Mouse (Mus musculus): ENCODE data around the gene Chchd6. TPM values are rescaled to one million over a fixed set of nuclear protein-coding genes. Genes with fewer than 3 reads are reported as not detected.

The Chchd6 gene
- polyA plus RNA-seq, 1 experiment from 2014 or later, result 201 TPM

- no peak overlapping the region for H3K4me3 ChIP-seq (ENCODE audit: low read length)
- 59% methylated on average over 9 of the region's 9 CpGs for WGBS
Observed at GRCm38 (mm10) chr6:89467290-89467689, 128.2 kb downstream of the Chchd6 start.

GRCm38 (mm10) chr6:89466875-89467274, 128.6 kb downstream of the Chchd6 start:
- Histone ChIP-seq H3K4me2 (ENCODE audit: low read length) (no peak overlapping the region), H3K36me3 (ENCODE audit: control insufficient read depth, insufficient read depth, low read length) (no peaks in the 10 kb centered on the region), H3K4me3 (ENCODE audit: low read length) (no peak overlapping the region), H3K9ac (ENCODE audit: low read depth, low read length) (no peak overlapping the region), H3K27ac (ENCODE audit: low read depth, low read length) (no peak overlapping the region), H3K9me3 (ENCODE audit: control insufficient read depth, low read length) (no peaks in the 10 kb centered on the region), H3K27me3 (replicated peaks; ENCODE audit: control insufficient read depth, insufficient read depth, low read length) (no peaks in the 10 kb centered on the region), H3K4me1 (ENCODE audit: control insufficient read depth, insufficient read depth, low read depth, low read length) (peaks cover 7% of the 10 kb centered on the region; the same call in 1 of the 2 replicates)
- no peak for ATAC-seq
- WGBS, result 60% methylated on average over 3 of the region's 3 CpGs

More at GRCm38 (mm10) chr6:89467290-89467689, 128.2 kb downstream of the Chchd6 start:
- Histone ChIP-seq H3K4me2 (ENCODE audit: low read length) (no peak overlapping the region), H3K4me1 (ENCODE audit: control insufficient read depth, insufficient read depth, low read depth, low read length) (peaks cover 7% of the 10 kb centered on the region; the same call in 1 of the 2 replicates), H3K27ac (ENCODE audit: low read depth, low read length) (no peak overlapping the region), H3K36me3 (ENCODE audit: control insufficient read depth, insufficient read depth, low read length) (no peaks in the 10 kb centered on the region), H3K27me3 (replicated peaks; ENCODE audit: control insufficient read depth, insufficient read depth, low read length) (no peaks in the 10 kb centered on the region), H3K9me3 (ENCODE audit: control insufficient read depth, low read length) (no peaks in the 10 kb centered on the region), H3K9ac (ENCODE audit: low read depth, low read length) (no peak overlapping the region)
- ATAC-seq, result peak; percentile 37; the same call in 1 of the 2 replicates

DNA sequence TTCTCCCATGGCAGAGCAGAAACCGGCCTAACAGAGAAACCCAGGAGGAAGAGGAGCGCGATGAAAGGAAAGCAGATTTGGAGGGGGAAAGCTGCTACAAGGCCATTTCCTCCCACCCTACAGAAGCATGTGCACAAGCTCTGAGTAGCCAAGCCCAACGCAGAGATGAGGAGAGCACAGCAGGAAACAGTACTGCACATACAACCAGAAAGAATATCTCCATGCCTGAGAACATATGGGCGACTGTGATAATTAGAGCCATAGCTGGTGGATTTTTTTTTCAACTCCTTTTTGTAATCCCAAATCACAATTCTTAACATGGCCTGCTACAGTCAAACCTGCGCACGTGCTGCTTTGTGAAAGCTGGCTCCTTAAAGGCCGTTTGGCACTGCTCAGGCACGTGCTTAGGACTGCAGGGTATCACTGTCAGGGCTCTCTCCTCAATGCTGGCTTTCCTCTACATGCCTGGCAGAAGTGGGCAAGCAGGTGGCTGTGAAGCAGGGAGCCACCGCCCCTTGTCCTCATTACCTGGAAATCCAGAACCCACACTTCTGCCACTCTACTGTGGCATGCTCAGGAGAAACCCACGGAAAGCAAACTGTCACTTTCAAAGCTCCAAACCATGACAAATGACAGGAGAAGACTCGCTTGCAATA, 129.3 kb downstream of the Chchd6 start:
- peak; percentile 59; the same call in 1 of the 2 replicates for ATAC-seq
- Histone ChIP-seq H3K4me1 (ENCODE audit: control insufficient read depth, insufficient read depth, low read depth, low read length) (peaks cover 7% of the 10 kb centered on the region; the same call in 1 of the 2 replicates), H3K4me3 (ENCODE audit: low read length) (no peak overlapping the region), H3K36me3 (ENCODE audit: control insufficient read depth, insufficient read depth, low read length) (no peaks in the 10 kb centered on the region), H3K27me3 (replicated peaks; ENCODE audit: control insufficient read depth, insufficient read depth, low read length) (no peaks in the 10 kb centered on the region), H3K9ac (ENCODE audit: low read depth, low read length) (no peak overlapping the region), H3K4me2 (ENCODE audit: low read length) (no peak overlapping the region), H3K9me3 (ENCODE audit: control insufficient read depth, low read length) (no peaks in the 10 kb centered on the region), H3K27ac (ENCODE audit: low read depth, low read length) (peak overlapping the region; percentile 36; the same call in 1 of the 2 replicates)
- 69% methylated on average over 12 of the region's 12 CpGs for WGBS

GRCm38 (mm10) chr6:89462223-89462760, 133.2 kb downstream of the Chchd6 start:
- WGBS, result 76% methylated on average over 2 of the region's 2 CpGs
- no peaks in the 10 kb centered on the region for H3K36me3 ChIP-seq (ENCODE audit: control insufficient read depth, insufficient read depth, low read length)
- H3K27me3 ChIP-seq (replicated peaks; ENCODE audit: control insufficient read depth, insufficient read depth, low read length), result no peaks in the 10 kb centered on the region
- H3K9ac ChIP-seq (ENCODE audit: low read depth, low read length), result no peak overlapping the region
- H3K9me3 ChIP-seq (ENCODE audit: control insufficient read depth, low read length), result no peaks in the 10 kb centered on the region
- no peak for ATAC-seq
- H3K4me1 ChIP-seq (ENCODE audit: control insufficient read depth, insufficient read depth, low read depth, low read length), result peaks cover 3% of the 10 kb centered on the region; the same call in 1 of the 2 replicates
- no peak overlapping the region for H3K4me2 ChIP-seq (ENCODE audit: low read length)
- no peak overlapping the region for H3K27ac ChIP-seq (ENCODE audit: low read depth, low read length)
- no peak overlapping the region for H3K4me3 ChIP-seq (ENCODE audit: low read length)

- no peak overlapping the region for H3K4me3 ChIP-seq (ENCODE audit: low read length)
- WGBS, result 81% methylated on average over 9 of the region's 9 CpGs
- no peaks in the 10 kb centered on the region for H3K4me1 ChIP-seq (ENCODE audit: control insufficient read depth, insufficient read depth, low read depth, low read length)
- H3K9ac ChIP-seq (ENCODE audit: low read depth, low read length), result no peak overlapping the region
- no peak overlapping the region for H3K4me2 ChIP-seq (ENCODE audit: low read length)
- no peaks in the 10 kb centered on the region for H3K27me3 ChIP-seq (replicated peaks; ENCODE audit: control insufficient read depth, insufficient read depth, low read length)
- H3K27ac ChIP-seq (ENCODE audit: low read depth, low read length), result no peak overlapping the region
- no peaks in the 10 kb centered on the region for H3K9me3 ChIP-seq (ENCODE audit: control insufficient read depth, low read length)
- no peak for ATAC-seq
- no peaks in the 10 kb centered on the region for H3K36me3 ChIP-seq (ENCODE audit: control insufficient read depth, insufficient read depth, low read length)
Observed at GRCm38 (mm10) chr6:89461250-89462222, 133.9 kb downstream of the Chchd6 start.

GRCm38 (mm10) chr6:89459634-89460033, 135.8 kb downstream of the Chchd6 start:
- Histone ChIP-seq H3K4me2 (ENCODE audit: low read length) (no peak overlapping the region), H3K9me3 (ENCODE audit: control insufficient read depth, low read length) (no peaks in the 10 kb centered on the region), H3K36me3 (ENCODE audit: control insufficient read depth, insufficient read depth, low read length) (no peaks in the 10 kb centered on the region), H3K9ac (ENCODE audit: low read depth, low read length) (no peak overlapping the region), H3K27ac (ENCODE audit: low read depth, low read length) (no peak overlapping the region), H3K4me3 (ENCODE audit: low read length) (no peak overlapping the region), H3K27me3 (replicated peaks; ENCODE audit: control insufficient read depth, insufficient read depth, low read length) (no peaks in the 10 kb centered on the region), H3K4me1 (ENCODE audit: control insufficient read depth, insufficient read depth, low read depth, low read length) (no peaks in the 10 kb centered on the region)
- no peak for ATAC-seq
- 82% methylated on average over 3 of the region's 3 CpGs for WGBS

DNA sequence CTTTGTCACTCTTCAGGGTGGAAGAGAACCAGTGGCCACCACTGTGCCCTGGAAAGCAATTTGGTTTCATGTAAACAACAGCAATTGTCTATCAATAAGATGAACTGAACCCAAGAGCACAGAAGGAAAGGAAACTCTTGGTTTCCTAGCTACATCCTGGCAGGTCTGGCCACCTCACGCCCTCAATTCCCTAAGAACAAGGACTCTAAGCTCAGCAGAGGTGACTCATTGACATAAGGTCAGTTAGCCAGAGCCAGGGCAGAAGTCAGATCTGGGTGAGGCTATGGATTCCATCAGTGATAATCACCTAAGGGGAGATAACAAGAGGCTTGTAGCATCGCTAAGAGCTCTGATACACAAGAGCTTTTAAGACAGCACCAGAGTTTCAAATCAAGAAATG, 137.9 kb downstream of the Chchd6 start:
- Histone ChIP-seq H3K27ac (ENCODE audit: low read depth, low read length) (no peak overlapping the region), H3K9ac (ENCODE audit: low read depth, low read length) (no peak overlapping the region), H3K4me1 (ENCODE audit: control insufficient read depth, insufficient read depth, low read depth, low read length) (peaks cover 6% of the 10 kb centered on the region; the same call in 1 of the 2 replicates), H3K27me3 (replicated peaks; ENCODE audit: control insufficient read depth, insufficient read depth, low read length) (no peaks in the 10 kb centered on the region), H3K4me3 (ENCODE audit: low read length) (no peak overlapping the region), H3K36me3 (ENCODE audit: control insufficient read depth, insufficient read depth, low read length) (no peaks in the 10 kb centered on the region), H3K9me3 (ENCODE audit: control insufficient read depth, low read length) (no peaks in the 10 kb centered on the region), H3K4me2 (ENCODE audit: low read length) (no peak overlapping the region)
- ATAC-seq, result no peak
- WGBS, result 80% methylated on average over 2 of the region's 2 CpGs

DNA sequence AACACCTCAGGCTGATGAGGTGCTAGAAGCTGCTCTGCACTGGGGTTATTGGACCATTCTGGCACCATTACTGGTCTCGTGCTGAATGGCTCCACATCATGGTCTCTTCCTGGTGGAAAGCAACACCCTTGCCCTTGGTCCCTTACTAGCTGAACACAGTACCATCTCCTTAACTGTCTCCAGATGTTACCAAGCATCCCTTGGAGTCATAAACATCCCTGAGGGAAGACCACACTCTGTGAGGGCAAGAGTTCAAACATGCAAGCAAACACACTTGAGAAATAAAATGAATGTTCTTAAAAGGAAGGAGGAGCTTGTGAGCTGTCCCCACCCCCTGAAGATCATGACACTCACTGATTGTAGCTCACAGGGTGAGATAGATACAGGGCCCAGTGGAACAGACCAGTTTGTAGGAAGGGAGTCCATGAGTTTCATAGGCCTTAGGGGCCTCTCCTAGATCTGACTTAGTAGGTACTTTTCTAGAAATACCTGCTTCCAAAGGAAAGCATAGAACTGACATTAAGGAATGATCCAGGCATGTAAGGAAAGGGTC, 139.0 kb downstream of the Chchd6 start:
- H3K27me3 ChIP-seq (replicated peaks; ENCODE audit: control insufficient read depth, insufficient read depth, low read length), result no peaks in the 10 kb centered on the region
- no peak overlapping the region for H3K9ac ChIP-seq (ENCODE audit: low read depth, low read length)
- peaks cover 6% of the 10 kb centered on the region; the same call in 1 of the 2 replicates for H3K4me1 ChIP-seq (ENCODE audit: control insufficient read depth, insufficient read depth, low read depth, low read length)
- no peaks in the 10 kb centered on the region for H3K36me3 ChIP-seq (ENCODE audit: control insufficient read depth, insufficient read depth, low read length)
- no peak for ATAC-seq
- H3K27ac ChIP-seq (ENCODE audit: low read depth, low read length), result no peak overlapping the region
- H3K9me3 ChIP-seq (ENCODE audit: control insufficient read depth, low read length), result no peaks in the 10 kb centered on the region
- no peak overlapping the region for H3K4me3 ChIP-seq (ENCODE audit: low read length)
- H3K4me2 ChIP-seq (ENCODE audit: low read length), result no peak overlapping the region
- WGBS, result 84% methylated on average over 1 of the region's 1 CpGs

All from hindbrain, embryonic 16.5 days (tissue).